Mouse (Mus musculus) heart, postnatal 0 days (tissue): ENCODE measurements at regions not wholly inside any gene's neighbourhood (a gene's known extent, or its start where the extent isn't known, plus 50 kb on each side); places are given as distances from the start of the nearest gene placed in this dataset.

Experiments used
- ATAC-seq: fragments of 200-750 bp; cut with Nextera tagmentation; 2 replicates; pipeline ENCODE4 v1.8.0; 2017; ENCODE audit warnings: low read depth, moderate number of reproducible peaks, moderate library complexity; ENCODE audit not compliant: insufficient read depth
- DNase-seq: peaks from one replicate; pipeline ENCODE4 v3.0.0-alpha.2; 2016; ENCODE audit warnings: low spot score
- H3K27ac ChIP-seq: fragments of 300-500 bp; sonication (generic); 2 replicates; pipeline ENCODE4 v1.5.1; 2014; ENCODE audit warnings: low read depth, mild to moderate bottlenecking
- H3K27me3 ChIP-seq: fragments of 300-500 bp; sonication (generic); 2 replicates; pipeline ENCODE4 v1.6.1; 2014; ENCODE audit warnings: low read length, mixed read lengths; ENCODE audit not compliant: control insufficient read depth, insufficient read depth
- H3K36me3 ChIP-seq: fragments of 300-500 bp; sonication (generic); replicated peaks from 2 replicates; pipeline ENCODE4 v1.6.1; 2014; ENCODE audit warnings: low read length, mixed read lengths; ENCODE audit not compliant: control insufficient read depth, insufficient read depth
- H3K4me1 ChIP-seq: fragments of 300-500 bp; sonication (generic); 2 replicates; pipeline ENCODE4 v1.6.1; 2014; ENCODE audit warnings: antibody characterized with exemption; ENCODE audit not compliant: control insufficient read depth, insufficient read depth
- H3K4me2 ChIP-seq: fragments of 300-500 bp; sonication (generic); 2 replicates; pipeline ENCODE4 v1.6.1; 2014; ENCODE audit warnings: low read depth, mild to moderate bottlenecking, low read length, moderate library complexity
- H3K4me3 ChIP-seq: fragments of 300-500 bp; sonication (generic); 2 replicates; pipeline ENCODE4 v1.5.1; 2014; ENCODE audit warnings: low read depth, low read length
- H3K9ac ChIP-seq: fragments of 300-500 bp; sonication (generic); replicated peaks from 2 replicates; pipeline ENCODE4 v1.6.1; 2014; ENCODE audit warnings: low read depth, low read length, mixed read lengths
- H3K9me3 ChIP-seq: fragments of 300-500 bp; sonication (generic); replicated peaks from 2 replicates; pipeline ENCODE4 v1.6.1; 2016; ENCODE audit warnings: low read length; ENCODE audit not compliant: control insufficient read depth
- CTCF ChIP-seq: IDR thresholded peaks from 2 replicates; pipeline ENCODE4 v1.5.1; 2016; ENCODE audit warnings: antibody characterized with exemption, control low read depth, low read depth
- EP300 ChIP-seq: IDR thresholded peaks from 2 replicates; pipeline ENCODE4 v1.6.1; 2016; ENCODE audit warnings: antibody characterized with exemption, low read depth
- WGBS: fragments of 180-500 bp; shearing (Covaris S2); extraction: QIAGEN DNeasy Blood & Tissue Kit; methylation state at CpG from one replicate; pipeline ENCODE4 v1.1.7; 2014; 5-methylcytosine and 5-hydroxymethylcytosine counted together

- Histone ChIP-seq H3K27me3 (no peaks in the 10 kb centered on the region), H3K27ac (no peak overlapping the region), H3K9me3 (no peaks in the 10 kb centered on the region), H3K36me3 (no peaks in the 10 kb centered on the region), H3K4me1 (no peaks in the 10 kb centered on the region), H3K4me3 (no peak overlapping the region), H3K4me2 (no peak overlapping the region), H3K9ac (no peak overlapping the region)
- TF ChIP-seq CTCF = no peak
- ATAC-seq = no peak
- WGBS = 63% methylated on average over 5 of the region's 5 CpGs
- no peak for DNase-seq
Observed at GRCm38 (mm10) chrX:10878922-10879321, 164.1 kb downstream of the Mid1ip1 start.

DNA sequence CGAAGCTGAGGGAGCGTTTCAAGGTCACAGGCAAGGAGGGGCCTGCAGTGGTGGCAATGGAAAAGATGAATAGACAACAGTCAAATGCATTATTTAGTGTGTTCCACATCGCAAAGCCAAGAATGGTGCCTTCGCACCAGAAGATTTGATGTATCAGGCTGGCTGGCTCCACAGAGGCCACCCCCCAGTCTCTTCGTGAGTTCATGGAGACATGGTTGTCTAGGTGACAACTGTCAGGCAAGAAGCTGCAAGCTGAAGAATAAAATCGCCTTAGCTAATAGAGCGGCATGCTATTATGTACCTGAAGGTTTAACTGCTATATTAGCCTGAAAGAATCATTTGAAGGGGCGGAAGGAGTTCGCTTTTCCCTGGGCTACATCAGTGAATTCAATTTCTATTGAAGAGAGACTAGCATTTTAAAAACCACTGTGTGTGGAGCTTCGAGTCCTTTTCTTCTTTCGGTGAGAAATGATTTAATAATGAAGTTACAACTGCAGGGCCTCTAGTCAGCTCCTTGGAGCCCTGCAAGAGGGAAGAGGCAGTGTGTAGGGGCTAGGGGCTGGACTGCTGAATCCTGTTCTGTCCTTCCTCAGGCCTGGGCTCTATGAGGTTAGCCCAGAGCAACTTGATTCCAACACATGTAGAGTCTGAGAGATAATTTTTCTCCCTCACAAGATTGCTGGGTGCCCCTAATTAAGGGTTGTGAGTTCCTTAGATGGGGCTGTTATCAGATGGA lies 169.1 kb downstream of the Mid1ip1 start:
- H3K4me2 ChIP-seq = no peak overlapping the region
- H3K36me3 ChIP-seq = no peaks in the 10 kb centered on the region
- H3K4me1 ChIP-seq = no peaks in the 10 kb centered on the region
- H3K9ac ChIP-seq = no peak overlapping the region
- DNase-seq (no peak), ATAC-seq (no peak)
- WGBS = 69% methylated on average over 11 of the region's 11 CpGs
- H3K27ac ChIP-seq = no peak overlapping the region
- no peaks in the 10 kb centered on the region for H3K9me3 ChIP-seq
- H3K4me3 ChIP-seq = no peak overlapping the region
- TF ChIP-seq CTCF = no peak
- no peak for TF ChIP-seq EP300
- no peaks in the 10 kb centered on the region for H3K27me3 ChIP-seq

- no peaks in the 10 kb centered on the region for H3K36me3 ChIP-seq
- no peak overlapping the region for H3K4me2 ChIP-seq
- WGBS = 80% methylated on average over 3 of the region's 3 CpGs
- H3K4me1 ChIP-seq = no peaks in the 10 kb centered on the region
- no peak overlapping the region for H3K27ac ChIP-seq
- ATAC-seq (no peak), DNase-seq (no peak)
- no peaks in the 10 kb centered on the region for H3K27me3 ChIP-seq
- no peak overlapping the region for H3K4me3 ChIP-seq
- no peaks in the 10 kb centered on the region for H3K9me3 ChIP-seq
- no peak for TF ChIP-seq CTCF
- TF ChIP-seq EP300 = no peak
- no peak overlapping the region for H3K9ac ChIP-seq
Observed at GRCm38 (mm10) chrX:10892815-10893214, 178.0 kb downstream of the Mid1ip1 start.

DNA sequence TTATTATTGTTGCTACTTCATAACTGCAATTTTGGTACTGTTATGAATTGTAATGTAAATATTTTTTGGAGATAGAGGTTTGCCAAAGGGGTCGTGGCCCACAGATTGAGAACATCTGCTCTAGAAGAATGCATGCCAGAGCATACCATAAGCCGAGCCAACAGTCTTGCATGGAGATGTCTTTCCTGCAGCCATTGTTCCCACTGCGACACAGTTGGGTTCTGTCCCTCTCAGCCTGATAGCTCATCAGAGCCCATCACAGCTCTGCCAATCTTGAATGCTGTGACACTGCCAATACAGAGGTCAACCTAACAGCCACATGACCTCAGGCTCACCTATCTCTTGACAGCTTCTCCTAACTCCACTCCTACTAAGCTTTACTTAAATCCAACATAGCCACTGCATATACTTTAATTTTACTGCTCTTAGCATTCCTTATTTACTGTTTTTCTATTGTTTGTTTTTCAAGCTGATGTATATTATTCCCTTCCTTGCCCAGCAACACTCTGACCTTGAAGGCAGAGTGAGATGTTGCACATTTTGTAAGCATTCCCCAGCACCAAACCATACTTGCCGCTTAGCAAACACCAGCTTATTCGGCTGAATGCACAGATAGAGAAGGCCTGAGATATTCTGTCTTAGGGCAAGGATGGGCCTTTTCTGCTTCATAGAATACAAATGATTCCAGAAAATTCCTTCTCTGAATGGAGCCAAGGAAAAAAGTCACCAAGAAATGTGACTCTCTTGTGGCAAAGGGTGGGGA lies 181.6 kb downstream of the Mid1ip1 start:
- Histone ChIP-seq H3K27ac (no peak overlapping the region), H3K9ac (no peak overlapping the region), H3K4me1 (no peaks in the 10 kb centered on the region), H3K4me2 (no peak overlapping the region), H3K36me3 (no peaks in the 10 kb centered on the region), H3K9me3 (no peaks in the 10 kb centered on the region), H3K4me3 (no peak overlapping the region), H3K27me3 (no peaks in the 10 kb centered on the region)
- no peak for ATAC-seq
- no peak for DNase-seq
- TF ChIP-seq CTCF (no peak), EP300 (no peak)
- WGBS = 70% methylated on average over 5 of the region's 5 CpGs

GRCm38 (mm10) chrX:10902686-10903085 lies 187.9 kb downstream of the Mid1ip1 start:
- TF ChIP-seq EP300 (no peak), CTCF (no peak)
- Histone ChIP-seq H3K9me3 (no peaks in the 10 kb centered on the region), H3K9ac (no peak overlapping the region), H3K4me3 (no peak overlapping the region), H3K27me3 (no peaks in the 10 kb centered on the region), H3K27ac (no peak overlapping the region), H3K4me2 (no peak overlapping the region), H3K36me3 (no peaks in the 10 kb centered on the region), H3K4me1 (no peaks in the 10 kb centered on the region)
- WGBS = 71% methylated on average over 4 of the region's 4 CpGs
- no peak for DNase-seq
- no peak for ATAC-seq

- H3K4me1 ChIP-seq = no peaks in the 10 kb centered on the region
- no peak for ATAC-seq
- no peaks in the 10 kb centered on the region for H3K36me3 ChIP-seq
- H3K27ac ChIP-seq = no peak overlapping the region
- H3K9ac ChIP-seq = no peak overlapping the region
- no peaks in the 10 kb centered on the region for H3K9me3 ChIP-seq
- 64% methylated on average over 6 of the region's 6 CpGs for WGBS
- H3K4me2 ChIP-seq = no peak overlapping the region
- no peak for TF ChIP-seq CTCF
- no peak for TF ChIP-seq EP300
- no peaks in the 10 kb centered on the region for H3K27me3 ChIP-seq
- no peak overlapping the region for H3K4me3 ChIP-seq
- peak; percentile 8 for DNase-seq
Observed at GRCm38 (mm10) chrX:10904072-10904471, 189.3 kb downstream of the Mid1ip1 start.
